Mouse (Mus musculus) intestine, postnatal 0 days (tissue): ENCODE data around the gene Dhx16. TPM values are rescaled to one million over a fixed set of nuclear protein-coding genes. Genes with fewer than 3 reads are reported as not detected.
A peak's percentile ranks its signal among the peaks of the same experiment; 100 is the strongest.
"Not testable (repeated sequence)": the region's sequence is repeated elsewhere in the genome, so short reads cannot be mapped to it uniquely, and the experiment has no call there.

ENCODE experiments used
- ATAC-seq: fragments of 200-750 bp; cut with Nextera tagmentation; 2 replicates; pipeline ENCODE4 v1.8.0; 2017; ENCODE audit warnings: mild to moderate bottlenecking, moderate TSS enrichment, moderate library complexity
- H3K27ac ChIP-seq: fragments of 300-500 bp; sonication (generic); 2 replicates; pipeline ENCODE4 v1.5.1; 2014; ENCODE audit warnings: mild to moderate bottlenecking, low read depth, low read length, moderate library complexity
- H3K27me3 ChIP-seq: fragments of 300-500 bp; sonication (generic); replicated peaks from 2 replicates; pipeline ENCODE4 v1.6.1; 2014; ENCODE audit warnings: low read length, mixed read lengths; ENCODE audit not compliant: control insufficient read depth, insufficient read depth
- H3K36me3 ChIP-seq: fragments of 300-500 bp; sonication (generic); 2 replicates; pipeline ENCODE4 v1.6.1; 2014; ENCODE audit warnings: mild to moderate bottlenecking, moderate library complexity; ENCODE audit not compliant: control insufficient read depth, insufficient read depth
- H3K4me1 ChIP-seq: fragments of 300-500 bp; sonication (generic); replicated peaks from 2 replicates; pipeline ENCODE4 v1.6.1; 2014; ENCODE audit warnings: antibody characterized with exemption, low read length, mixed read lengths; ENCODE audit not compliant: control insufficient read depth, insufficient read depth
- H3K4me2 ChIP-seq: fragments of 300-500 bp; sonication (generic); replicated peaks from 2 replicates; pipeline ENCODE4 v1.6.1; 2014; ENCODE audit warnings: low read depth, mild to moderate bottlenecking, moderate library complexity
- H3K4me3 ChIP-seq: fragments of 300-500 bp; sonication (generic); 2 replicates; pipeline ENCODE4 v1.5.1; 2014; ENCODE audit warnings: low read depth, low read length
- H3K9ac ChIP-seq: fragments of 300-500 bp; sonication (generic); 2 replicates; pipeline ENCODE4 v1.6.1; 2014; ENCODE audit warnings: mild to moderate bottlenecking, low read depth, low read length
- H3K9me3 ChIP-seq: fragments of 300-500 bp; sonication (generic); 2 replicates; pipeline ENCODE4 v1.6.1; 2016; ENCODE audit warnings: mixed run types; ENCODE audit not compliant: control insufficient read depth
- CTCF ChIP-seq: sonication (generic); IDR thresholded peaks from 2 replicates; pipeline ENCODE4 v1.5.1; 2016; ENCODE audit warnings: low read depth, mild to moderate bottlenecking, control low read depth, antibody characterized with exemption, moderate library complexity
- WGBS: fragments of 180-500 bp; shearing (Covaris S2); extraction: QIAGEN DNeasy Blood & Tissue Kit; methylation state at CpG from one replicate; pipeline ENCODE4 v1.1.7; 2014; 5-methylcytosine and 5-hydroxymethylcytosine counted together
- polyA plus RNA-seq: library from polyadenylated mRNA; unstranded; fragments of >200 nt; fragmentation: Nextera tagmentation; extraction: Ambion mirVana; gene quantifications from 2 replicates; pipeline ENCODE4 v1.2.1, GENCODE M21; 2015

Gene Dhx16
- polyA plus RNA-seq, 1 experiment from 2014 or later = 17.2 TPM

- WGBS = 58% methylated on average over 26 of the region's 26 CpGs
- H3K9me3 ChIP-seq = no peaks in the 10 kb centered on the region
- peak overlapping the region; percentile 67; the same call in 1 of the 2 replicates for H3K4me3 ChIP-seq
- H3K27ac ChIP-seq = peak overlapping the region; percentile 36; the same call in 1 of the 2 replicates
- ATAC-seq = no peak
- no peaks in the 10 kb centered on the region for H3K4me1 ChIP-seq
- no peaks in the 10 kb centered on the region for H3K27me3 ChIP-seq
- H3K9ac ChIP-seq = no peak overlapping the region
- peaks cover 44% of the 10 kb centered on the region for H3K36me3 ChIP-seq
- TF ChIP-seq CTCF = no peak
- H3K4me2 ChIP-seq = peak overlapping the region; percentile 80
Measured at GRCm38 (mm10) chr17:35835424-35836140, 44.0 kb upstream of the Dhx16 start.

- peak; percentile 9 for ATAC-seq
- Histone ChIP-seq H3K9ac (peak overlapping the region; percentile 68), H3K4me2 (peak overlapping the region; percentile 80), H3K36me3 (peaks cover 38% of the 10 kb centered on the region), H3K27ac (peak overlapping the region; percentile 76), H3K27me3 (no peaks in the 10 kb centered on the region), H3K4me1 (no peaks in the 10 kb centered on the region), H3K4me3 (peak overlapping the region; percentile 67), H3K9me3 (no peaks in the 10 kb centered on the region)
- WGBS = 5% methylated on average over 24 of the region's 24 CpGs
- TF ChIP-seq CTCF = peak; percentile 88
Measured at GRCm38 (mm10) chr17:35836178-35836965, 43.2 kb upstream of the Dhx16 start.

GRCm38 (mm10) chr17:35836991-35837422, 42.6 kb upstream of the Dhx16 start:
- no peak for ATAC-seq
- Histone ChIP-seq H3K4me2 (peak overlapping the region; percentile 80), H3K4me1 (no peaks in the 10 kb centered on the region), H3K27me3 (no peaks in the 10 kb centered on the region), H3K9ac (peak overlapping the region; percentile 68), H3K4me3 (peak overlapping the region; percentile 67), H3K36me3 (peaks cover 35% of the 10 kb centered on the region), H3K27ac (peak overlapping the region; percentile 76), H3K9me3 (no peaks in the 10 kb centered on the region)
- WGBS = 0% methylated on average over 24 of the region's 25 CpGs
- TF ChIP-seq CTCF = no peak

GRCm38 (mm10) chr17:35837487-35837886, 42.1 kb upstream of the Dhx16 start:
- TF ChIP-seq CTCF = no peak
- under 1% methylated on average over 18 of the region's 18 CpGs for WGBS
- H3K36me3 ChIP-seq = peaks cover 30% of the 10 kb centered on the region
- peak overlapping the region; percentile 68 for H3K9ac ChIP-seq
- peak overlapping the region; percentile 80 for H3K4me2 ChIP-seq
- no peak for ATAC-seq
- no peaks in the 10 kb centered on the region for H3K27me3 ChIP-seq
- H3K9me3 ChIP-seq = no peaks in the 10 kb centered on the region
- H3K4me1 ChIP-seq = no peaks in the 10 kb centered on the region
- peak overlapping the region; percentile 67 for H3K4me3 ChIP-seq
- peak overlapping the region; percentile 76 for H3K27ac ChIP-seq

- peaks cover 24% of the 10 kb centered on the region for H3K36me3 ChIP-seq
- WGBS = under 1% methylated on average over 29 of the region's 29 CpGs
- TF ChIP-seq CTCF = no peak
- peak within 1 kb of the TSS; percentile 80 for H3K4me2 ChIP-seq
- peak within 1 kb of the TSS; percentile 76 for H3K27ac ChIP-seq
- peak within 1 kb of the TSS; percentile 68 for H3K9ac ChIP-seq
- peak within 1 kb of the TSS; percentile 67 for H3K4me3 ChIP-seq
- H3K27me3 ChIP-seq = no peaks in the 10 kb centered on the region
- H3K9me3 ChIP-seq = no peaks in the 10 kb centered on the region
- H3K4me1 ChIP-seq = no peaks in the 10 kb centered on the region
- ATAC-seq = peak; percentile 63
Measured at GRCm38 (mm10) chr17:35838122-35838544, 41.5 kb upstream of the Dhx16 start, which contains the start of gene Tubb5. Gene Tubb5, minus strand, starts transcription at chr17:35838306.

- Histone ChIP-seq H3K4me3 (peak overlapping the region; percentile 67), H3K9me3 (no peaks in the 10 kb centered on the region), H3K27ac (no peak overlapping the region), H3K36me3 (peaks cover 20% of the 10 kb centered on the region; the same call in 1 of the 2 replicates), H3K4me1 (no peaks in the 10 kb centered on the region), H3K9ac (no peak overlapping the region), H3K27me3 (no peaks in the 10 kb centered on the region), H3K4me2 (peak overlapping the region; percentile 80)
- WGBS = 1% methylated on average over 5 of the region's 5 CpGs
- no peak for ATAC-seq
- no peak for TF ChIP-seq CTCF
Measured at GRCm38 (mm10) chr17:35838570-35838969, 41.0 kb upstream of the Dhx16 start.

GRCm38 (mm10) chr17:35839002-35839401, 40.6 kb upstream of the Dhx16 start:
- not testable (repeated sequence) for H3K27ac ChIP-seq, H3K27me3 ChIP-seq, ATAC-seq, H3K9ac ChIP-seq, H3K9me3 ChIP-seq, H3K4me1 ChIP-seq
- Histone ChIP-seq H3K4me3 (peak overlapping the region; percentile 67; the same call in 1 of the 2 replicates), H3K4me2 (peak overlapping the region; percentile 80), H3K36me3 (peaks cover 19% of the 10 kb centered on the region; the same call in 1 of the 2 replicates)
- WGBS = 51% methylated on average over 3 of the region's 3 CpGs
